In genomic region chr11:79577741-79578140, GRCm38 (mm10) we compare ENCODE assay signal across 8 mouse cellular contexts. TPM values are rescaled to one million over a fixed set of nuclear protein-coding genes. Genes with fewer than 3 reads are reported as not detected.
A peak's percentile ranks its signal among the peaks of the same experiment; 100 is the strongest.
DNase-seq lines count a peak whose midpoint lies in the region; ATAC-seq lines count a peak whose summit lies in the region.

No protein-coding gene starts in this region.

- peak; percentile 58 for DNase-seq in cerebellum, adult 11 months
- peak; percentile 63 to 91 for DNase-seq in adrenal gland, adult (ENCODE audit: inconsistent age in 2 of 2, low spot score in 1 of 2)
- DNase-seq in embryo, embryonic 10.5 days (ENCODE audit: low spot score), result peak; percentile 84
- peak; percentile 49 to 74 for DNase-seq in gastrocnemius, postnatal 4 days (ENCODE audit: low spot score in 2 of 2)
- DNase-seq in layer of hippocampus, adult 8-10 months (ENCODE audit: low spot score in 2 of 2), result peak; percentile 64 to 87
- peak; percentile 84 for DNase-seq in lung, postnatal 10 days
- DNase-seq in right cerebral cortex, postnatal 14 days, result peak; percentile 85

- no peak for ATAC-seq in cerebellum, adult (ENCODE audit: insufficient number of reproducible peaks, low FRiP score, low TSS enrichment)

RNA-seq across cellular contexts. Expression of gene Rab11fip4, which starts 13.3 kb away (rescaled TPM):
- under 1 TPM; 0.83 to 0.86 TPM for total RNA-seq in gastrocnemius, postnatal 4 days (2021)
- 100 to 1,000 TPM; 157 to 175 (median 167) TPM for total RNA-seq in layer of hippocampus, adult 8-10 months (2022)

RNA-seq across cellular contexts. Expression of gene Evi2a, which starts 47.3 kb away (rescaled TPM):
- total RNA-seq in gastrocnemius, postnatal 4 days (2021), result 1 to 10 TPM; 4.7 to 6.0 TPM
- total RNA-seq in layer of hippocampus, adult 8-10 months (2022), result 10 to 100 TPM; 32.6 to 44.4 (median 40.0) TPM

RNA-seq across cellular contexts. Expression of gene Evi2, which starts 47.4 kb away (rescaled TPM):
- under 1 TPM; 0.20 to 0.31 TPM for total RNA-seq in gastrocnemius, postnatal 4 days (2021)
- total RNA-seq in layer of hippocampus, adult 8-10 months (2022), result under 1 TPM in 3 of 4 experiments, not detected in 1; 0.19 to 0.30 (median 0.29) TPM

RNA-seq across cellular contexts. Expression of gene Evi2b, which starts 54.2 kb away (rescaled TPM):
- total RNA-seq in gastrocnemius, postnatal 4 days (2021), result 1 to 10 TPM; 1.6 to 1.7 TPM
- total RNA-seq in layer of hippocampus, adult 8-10 months (2022), result 1 to 10 TPM in 3 of 4 experiments, under 1 TPM in 1; 0.68 to 3.7 (median 1.8) TPM

Comparison
In these comparisons a context has a peak if more than half of its experiments do, and no peak if none do; other contexts are left out.
1. RNA of gene Rab11fip4, which starts 13.3 kb away (total RNA-seq): 157 to 175 TPM in layer of hippocampus, adult 8-10 months; 0.83 to 0.86 TPM in gastrocnemius, postnatal 4 days; every median in the first group is over 10 times any median in the second.
2. RNA of gene Evi2a, which starts 47.3 kb away (total RNA-seq): 32.6 to 44.4 TPM in layer of hippocampus, adult 8-10 months; 4.7 to 6.0 TPM in gastrocnemius, postnatal 4 days; every median in the first group is over 4 times any median in the second.
3. Peak in every context shown above with its lines, with median percentiles within 50 percentile points of each other: DNase-seq.